Mouse (Mus musculus): ENCODE measurements around the gene 3110009E18Rik. TPM values are rescaled to one million over a fixed set of nuclear protein-coding genes. Genes with fewer than 3 reads are reported as not detected.

The 3110009E18Rik gene
- polyA plus RNA-seq, 1 experiment from 2014 or later: 20.7 TPM

DNA sequence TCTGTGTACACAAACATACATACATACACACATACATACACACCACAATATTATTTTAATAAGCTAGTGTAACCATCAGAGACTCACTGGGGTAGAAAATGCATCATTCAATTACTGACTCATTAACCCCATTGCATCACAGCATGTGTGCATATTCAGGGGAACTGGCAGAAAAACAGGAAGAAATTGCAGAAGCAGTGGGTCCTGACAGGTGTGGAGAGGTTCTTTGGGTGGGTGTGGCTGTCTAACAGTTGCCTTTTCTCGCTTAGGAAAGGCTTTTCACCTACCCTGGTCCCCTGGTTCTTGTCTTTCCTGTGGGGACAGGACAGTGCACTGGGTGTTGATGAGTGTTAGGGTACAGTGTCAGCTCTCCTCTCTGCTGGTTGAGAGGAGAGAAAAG, 41.6 kb downstream of the 3110009E18Rik start:
- Histone ChIP-seq H3K4me3 (replicated peaks) (no peak overlapping the region), H3K4me1 (replicated peaks) (no peaks in the 10 kb centered on the region), H3K9ac (replicated peaks) (no peak overlapping the region), H3K9me3 (no peaks in the 10 kb centered on the region), H3K27ac (no peak overlapping the region), H3K4me2 (replicated peaks) (no peak overlapping the region), H3K36me3 (no peaks in the 10 kb centered on the region; the same call in 1 of the 2 replicates), H3K27me3 (no peaks in the 10 kb centered on the region)
- 66% methylated on average over 1 of the region's 1 CpGs for WGBS
- no peak for ATAC-seq

DNA sequence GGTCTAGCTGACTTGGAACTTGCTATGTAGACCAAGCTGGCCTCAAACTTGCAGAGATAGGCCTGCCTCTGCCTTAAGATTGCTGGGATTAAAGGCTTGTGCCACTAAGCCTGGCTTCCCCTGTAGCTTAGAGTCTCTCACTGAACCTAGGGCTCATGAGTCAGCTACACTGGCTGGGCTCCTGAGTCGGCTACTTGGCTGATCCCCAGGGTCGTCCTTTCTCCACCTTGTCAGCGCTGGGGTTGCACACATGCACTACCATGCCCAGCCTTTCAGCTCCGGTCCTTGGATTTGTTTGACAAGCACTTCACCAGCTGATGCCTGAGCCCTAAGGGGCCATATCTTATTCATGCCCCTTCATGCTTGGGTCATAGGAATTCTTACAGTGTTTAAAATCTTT, 47.0 kb downstream of the 3110009E18Rik start:
- Histone ChIP-seq H3K36me3 (no peaks in the 10 kb centered on the region), H3K9ac (replicated peaks) (no peak overlapping the region), H3K27me3 (no peaks in the 10 kb centered on the region), H3K4me1 (replicated peaks) (no peaks in the 10 kb centered on the region), H3K4me2 (replicated peaks) (no peak overlapping the region), H3K9me3 (no peaks in the 10 kb centered on the region), H3K4me3 (replicated peaks) (no peak overlapping the region), H3K27ac (no peak overlapping the region)
- no peak for ATAC-seq
- WGBS: 75% methylated on average over 4 of the region's 4 CpGs

GRCm38 (mm10) chr1:120168674-120169073, 47.7 kb downstream of the 3110009E18Rik start:
- Histone ChIP-seq H3K4me1 (replicated peaks) (no peaks in the 10 kb centered on the region), H3K27me3 (no peaks in the 10 kb centered on the region), H3K4me3 (replicated peaks) (no peak overlapping the region), H3K9me3 (no peaks in the 10 kb centered on the region), H3K9ac (replicated peaks) (no peak overlapping the region), H3K27ac (no peak overlapping the region), H3K36me3 (no peaks in the 10 kb centered on the region), H3K4me2 (replicated peaks) (no peak overlapping the region)
- 88% methylated on average over 7 of the region's 7 CpGs for WGBS
- no peak for ATAC-seq

GRCm38 (mm10) chr1:120170307-120170706, 49.3 kb downstream of the 3110009E18Rik start:
- H3K27me3 ChIP-seq: no peaks in the 10 kb centered on the region
- H3K4me1 ChIP-seq (replicated peaks): no peaks in the 10 kb centered on the region
- 87% methylated on average over 7 of the region's 7 CpGs for WGBS
- no peak overlapping the region for H3K4me3 ChIP-seq (replicated peaks)
- no peak overlapping the region for H3K9ac ChIP-seq (replicated peaks)
- no peaks in the 10 kb centered on the region for H3K36me3 ChIP-seq
- no peak for ATAC-seq
- H3K9me3 ChIP-seq: no peaks in the 10 kb centered on the region
- H3K4me2 ChIP-seq (replicated peaks): no peak overlapping the region
- H3K27ac ChIP-seq: no peak overlapping the region

DNA sequence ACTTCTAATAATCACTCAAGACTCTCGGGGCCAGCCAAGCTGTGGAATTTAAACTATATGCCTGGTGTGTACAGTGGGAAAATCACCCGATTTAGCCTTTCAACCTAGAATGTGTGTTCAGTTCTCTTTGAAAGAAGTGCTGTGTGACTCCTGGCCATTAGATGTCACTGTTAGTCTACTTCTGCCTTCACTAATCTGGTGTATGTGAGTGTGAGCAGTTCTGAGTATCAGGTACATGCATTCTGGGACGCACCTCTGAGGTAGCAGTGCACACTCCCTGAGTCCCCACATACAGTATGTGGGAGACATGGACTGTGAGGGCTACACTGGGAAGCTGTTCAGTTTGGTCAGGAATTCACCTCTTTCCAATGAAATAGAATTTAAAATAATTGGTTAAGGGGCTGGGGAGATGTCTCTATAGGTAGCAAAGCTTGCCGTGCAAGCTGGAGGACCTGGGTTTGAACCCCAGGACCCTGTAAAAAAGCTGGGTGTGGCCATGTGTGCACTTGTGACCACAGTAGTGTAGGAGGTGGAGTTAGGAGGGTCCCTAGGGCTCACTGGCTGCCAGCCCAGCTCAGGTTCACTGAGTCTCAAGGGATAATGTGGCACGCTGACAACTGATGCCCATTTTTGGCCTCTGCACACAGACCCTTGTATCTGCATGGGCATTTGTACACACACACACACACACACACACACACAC, 51.0 kb downstream of the 3110009E18Rik start:
- ATAC-seq: peak; percentile 83
- no peak overlapping the region for H3K4me3 ChIP-seq (replicated peaks)

DNA sequence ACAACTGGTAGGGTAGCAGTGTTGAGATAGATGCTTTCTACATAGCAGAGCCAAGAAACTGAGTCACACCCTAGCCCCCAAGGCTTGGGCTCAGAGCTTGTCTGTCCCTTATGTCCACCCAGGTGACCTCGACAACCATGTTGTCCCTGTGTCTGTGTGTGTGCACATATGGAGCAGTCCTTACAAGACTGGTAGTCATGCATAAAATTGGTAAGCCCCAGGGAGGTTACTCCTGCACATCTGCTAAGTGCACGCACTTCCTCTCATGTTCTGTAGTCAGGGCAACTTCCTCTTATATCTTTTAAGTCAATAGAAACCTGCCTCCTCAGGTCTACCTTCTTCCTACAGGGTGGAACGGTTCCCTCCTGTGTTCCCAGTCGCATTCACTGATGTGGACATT, 54.0 kb downstream of the 3110009E18Rik start:
- Histone ChIP-seq H3K36me3 (no peaks in the 10 kb centered on the region), H3K4me2 (replicated peaks) (no peak overlapping the region), H3K9me3 (no peaks in the 10 kb centered on the region), H3K4me1 (replicated peaks) (peaks cover 21% of the 10 kb centered on the region), H3K4me3 (replicated peaks) (no peak overlapping the region), H3K27me3 (no peaks in the 10 kb centered on the region), H3K9ac (replicated peaks) (no peak overlapping the region), H3K27ac (no peak overlapping the region)
- ATAC-seq: no peak
- WGBS: 87% methylated on average over 4 of the region's 4 CpGs

More for the DNA sequence above, 51.0 kb downstream of the 3110009E18Rik start:
- no peaks in the 10 kb centered on the region for H3K36me3 ChIP-seq
- no peak overlapping the region for H3K9ac ChIP-seq (replicated peaks)
- peaks cover 12% of the 10 kb centered on the region for H3K4me1 ChIP-seq (replicated peaks)
- H3K4me2 ChIP-seq (replicated peaks): no peak overlapping the region
- no peaks in the 10 kb centered on the region for H3K27me3 ChIP-seq
- WGBS: 65% methylated on average over 5 of the region's 5 CpGs
- H3K9me3 ChIP-seq: no peaks in the 10 kb centered on the region
- no peak overlapping the region for H3K27ac ChIP-seq

DNA sequence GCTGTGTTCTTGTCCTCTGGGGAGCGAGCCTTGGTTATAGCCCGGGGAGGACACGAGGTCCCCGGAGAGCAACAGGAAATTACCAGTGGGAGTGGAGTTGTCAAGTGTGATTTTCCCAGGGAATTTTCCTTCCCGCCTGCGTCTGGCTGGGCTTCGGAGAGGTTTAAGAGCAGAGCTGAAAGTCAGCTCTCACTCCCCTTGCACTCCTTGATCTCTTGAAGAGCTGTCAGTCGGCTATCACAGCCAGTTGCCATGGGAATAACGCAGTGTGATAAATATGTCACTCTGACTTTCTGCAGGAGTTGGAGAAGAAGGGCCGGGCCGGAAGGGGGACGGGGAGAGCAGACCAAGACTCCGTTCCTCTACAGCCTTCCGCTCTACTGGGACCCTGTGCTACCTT, 55.3 kb downstream of the 3110009E18Rik start:
- Histone ChIP-seq H3K4me2 (replicated peaks) (no peak overlapping the region), H3K9ac (replicated peaks) (no peak overlapping the region), H3K27ac (no peak overlapping the region), H3K36me3 (no peaks in the 10 kb centered on the region), H3K4me3 (replicated peaks) (no peak overlapping the region), H3K27me3 (no peaks in the 10 kb centered on the region), H3K4me1 (replicated peaks) (peaks cover 21% of the 10 kb centered on the region), H3K9me3 (no peaks in the 10 kb centered on the region)
- WGBS: 35% methylated on average over 14 of the region's 14 CpGs
- peak; percentile 47; the same call in 1 of the 2 replicates for ATAC-seq

DNA sequence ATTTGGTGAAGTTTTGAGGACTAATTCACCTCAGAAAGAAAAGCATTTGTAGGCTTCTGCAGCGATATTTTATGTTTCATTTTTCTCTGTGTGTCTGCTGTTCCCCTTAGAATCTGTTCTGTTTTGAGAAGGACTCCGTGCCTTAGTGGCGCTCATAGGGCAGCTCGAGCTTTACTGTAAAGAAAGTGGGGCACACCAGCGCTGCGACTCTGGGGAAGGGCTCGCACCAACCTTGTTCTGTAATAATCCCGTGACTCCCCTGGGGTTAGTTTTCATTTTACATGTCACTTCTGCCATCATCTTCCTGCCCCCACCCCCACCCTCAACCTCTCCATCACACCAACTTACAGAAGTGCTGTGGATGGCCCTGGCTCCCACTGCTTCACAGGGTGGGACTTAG, 56.2 kb downstream of the 3110009E18Rik start:
- 92% methylated on average over 8 of the region's 8 CpGs for WGBS
- Histone ChIP-seq H3K9me3 (no peaks in the 10 kb centered on the region), H3K4me3 (replicated peaks) (no peak overlapping the region), H3K4me2 (replicated peaks) (no peak overlapping the region), H3K36me3 (no peaks in the 10 kb centered on the region), H3K9ac (replicated peaks) (no peak overlapping the region), H3K27me3 (no peaks in the 10 kb centered on the region), H3K27ac (no peak overlapping the region), H3K4me1 (replicated peaks) (peaks cover 21% of the 10 kb centered on the region)
- no peak for ATAC-seq

DNA sequence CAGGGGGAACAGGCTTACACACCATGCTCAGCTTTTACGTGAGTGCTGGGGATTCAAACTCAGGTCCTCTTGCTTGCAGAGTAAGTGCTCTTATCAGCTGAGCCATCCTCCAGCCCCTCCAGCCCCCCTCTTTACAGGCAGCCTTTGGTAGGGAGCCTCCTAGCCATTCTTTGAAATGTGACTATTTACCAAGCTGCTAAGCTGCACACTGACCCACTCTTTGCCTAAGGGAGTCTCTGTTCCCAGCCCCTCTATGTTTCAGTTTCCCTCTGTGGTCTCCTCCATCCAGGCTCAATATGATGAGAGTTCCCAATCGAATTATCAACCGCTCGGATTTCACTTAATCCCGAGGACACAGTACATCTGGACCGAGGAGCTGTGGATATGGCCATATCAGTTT, 65.2 kb downstream of the 3110009E18Rik start:
- no peaks in the 10 kb centered on the region for H3K9me3 ChIP-seq
- H3K4me2 ChIP-seq (replicated peaks): no peak overlapping the region
- no peak overlapping the region for H3K4me3 ChIP-seq (replicated peaks)
- H3K4me1 ChIP-seq (replicated peaks): peaks cover 16% of the 10 kb centered on the region
- peak; percentile 82 for ATAC-seq
- H3K27me3 ChIP-seq: 0 out of 2 replicates have a peak, but pooled peaks cover 3% of the 10 kb centered on the region
- H3K27ac ChIP-seq: peak overlapping the region; percentile 15
- no peaks in the 10 kb centered on the region for H3K36me3 ChIP-seq
- WGBS: 36% methylated on average over 6 of the region's 6 CpGs
- H3K9ac ChIP-seq (replicated peaks): no peak overlapping the region

DNA sequence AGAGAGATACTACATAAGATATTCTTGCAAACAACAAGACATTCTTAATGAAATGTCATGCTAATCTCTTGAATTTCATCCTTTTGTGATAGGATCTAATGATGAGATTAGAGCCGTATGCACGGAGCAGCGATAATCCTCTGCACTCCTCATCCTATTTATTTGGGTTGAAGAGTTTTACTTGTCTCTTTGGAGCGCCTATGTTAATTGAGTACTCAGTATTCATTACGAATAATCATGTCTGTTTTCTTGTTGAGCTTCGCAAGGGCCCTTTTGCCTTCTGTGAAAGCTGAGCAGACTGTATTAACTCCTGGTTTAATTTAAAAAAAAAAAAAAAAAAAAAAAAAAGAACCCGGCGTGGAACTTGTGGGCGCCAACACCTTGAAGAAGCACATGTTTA, 65.7 kb downstream of the 3110009E18Rik start:
- H3K27ac ChIP-seq: peak overlapping the region; percentile 15; the same call in 1 of the 2 replicates

GRCm38 (mm10) chr1:120187059-120187458, 66.1 kb downstream of the 3110009E18Rik start:
- H3K9ac ChIP-seq (replicated peaks): no peak overlapping the region
- H3K36me3 ChIP-seq: no peaks in the 10 kb centered on the region
- H3K4me2 ChIP-seq (replicated peaks): 0 out of 2 replicates have a peak overlapping the region, but pooled peaks have one; percentile 7
- H3K4me3 ChIP-seq (replicated peaks): no peak overlapping the region
- H3K27ac ChIP-seq: no peak overlapping the region
- 24% methylated on average over 7 of the region's 7 CpGs for WGBS
- peaks cover 4% of the 10 kb centered on the region; the same call in 1 of the 2 replicates for H3K9me3 ChIP-seq
- peaks cover 16% of the 10 kb centered on the region for H3K4me1 ChIP-seq (replicated peaks)
- 0 out of 2 replicates have a peak, but pooled peaks cover 3% of the 10 kb centered on the region for H3K27me3 ChIP-seq
- ATAC-seq: peak; percentile 78

More for the DNA sequence above, 65.7 kb downstream of the 3110009E18Rik start:
- H3K27me3 ChIP-seq: 0 out of 2 replicates have a peak, but pooled peaks cover 3% of the 10 kb centered on the region
- H3K4me3 ChIP-seq (replicated peaks): no peak overlapping the region
- H3K4me1 ChIP-seq (replicated peaks): peaks cover 16% of the 10 kb centered on the region
- ATAC-seq: peak; percentile 79
- H3K9me3 ChIP-seq: peaks cover 3% of the 10 kb centered on the region; the same call in 1 of the 2 replicates
- no peak overlapping the region for H3K9ac ChIP-seq (replicated peaks)
- WGBS: 12% methylated on average over 9 of the region's 9 CpGs
- H3K4me2 ChIP-seq (replicated peaks): 0 out of 2 replicates have a peak overlapping the region, but pooled peaks have one; percentile 7
- H3K36me3 ChIP-seq: no peaks in the 10 kb centered on the region

- no peak overlapping the region for H3K4me3 ChIP-seq (replicated peaks)
- H3K9ac ChIP-seq (replicated peaks): no peak overlapping the region
- H3K36me3 ChIP-seq: no peaks in the 10 kb centered on the region
- WGBS: 86% methylated on average over 6 of the region's 6 CpGs
- peaks cover 16% of the 10 kb centered on the region for H3K4me1 ChIP-seq (replicated peaks)
- no peak for ATAC-seq
- H3K9me3 ChIP-seq: peaks cover 4% of the 10 kb centered on the region; the same call in 1 of the 2 replicates
- no peak overlapping the region for H3K27ac ChIP-seq
- H3K27me3 ChIP-seq: peaks cover 8% of the 10 kb centered on the region; the same call in 1 of the 2 replicates
- H3K4me2 ChIP-seq (replicated peaks): no peak overlapping the region
Observed at GRCm38 (mm10) chr1:120189206-120189605, 68.2 kb downstream of the 3110009E18Rik start.

Measured in midbrain, embryonic 13.5 days (tissue).